In the genomic region with DNA sequence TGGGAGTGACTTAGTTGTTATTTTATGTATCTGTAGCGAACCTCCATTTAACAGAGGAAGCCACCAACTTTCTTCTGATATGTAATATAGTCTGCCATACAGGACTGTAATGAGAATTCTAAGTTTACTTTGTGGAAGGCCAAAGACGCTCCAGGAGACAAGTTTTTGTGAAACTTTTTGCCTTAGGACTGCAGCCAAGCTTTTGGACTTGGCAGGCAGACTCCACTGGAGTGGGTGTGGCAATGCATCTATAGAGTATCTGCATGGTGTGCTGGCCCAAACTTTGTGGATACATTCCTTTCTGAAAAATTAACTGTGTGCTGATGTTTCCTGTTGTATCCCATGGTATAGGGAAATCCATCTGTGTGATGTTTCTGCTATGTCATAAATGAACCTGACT, we compare ENCODE assay signal across 12 mouse cellular contexts.
"Had no signal": no experiment of that assay in that cellular context is flagged by ENCODE, and none has a peak within 500 bp of the region (broad histone marks: within the 10 kb centered on the region; RNA-seq: fewer than 3 reads in every experiment).

No protein-coding gene starts in this region.

- DNase-seq: lung, adult 18-20 months; lung, postnatal 14 days; lung, postnatal 4 days; midbrain, embryonic 14.5 days; retina, postnatal 1 day; right cerebral cortex, adult 18-20 months; right cerebral cortex, postnatal 25 days; right cerebral cortex, postnatal 4 days; spleen, adult 18-20 months; thymus, adult 2 months; thymus, postnatal 25 days; thymus, postnatal 4 days had no signal
